Mouse (Mus musculus): ENCODE data around the gene Vmn2r84. TPM values are rescaled to one million over a fixed set of nuclear protein-coding genes. Genes with fewer than 3 reads are reported as not detected.

Vmn2r84 gene
- polyA plus RNA-seq (2015; fragmentation: Nextera tagmentation; extraction: Ambion mirVana), result 0.01 and 0.03 TPM in 2 replicates

GRCm38 (mm10) chr10:130394232-130394631 is at the start of gene Vmn2r84:
Gene Vmn2r84 (minus strand): TSS chr10:130394332.

DNA sequence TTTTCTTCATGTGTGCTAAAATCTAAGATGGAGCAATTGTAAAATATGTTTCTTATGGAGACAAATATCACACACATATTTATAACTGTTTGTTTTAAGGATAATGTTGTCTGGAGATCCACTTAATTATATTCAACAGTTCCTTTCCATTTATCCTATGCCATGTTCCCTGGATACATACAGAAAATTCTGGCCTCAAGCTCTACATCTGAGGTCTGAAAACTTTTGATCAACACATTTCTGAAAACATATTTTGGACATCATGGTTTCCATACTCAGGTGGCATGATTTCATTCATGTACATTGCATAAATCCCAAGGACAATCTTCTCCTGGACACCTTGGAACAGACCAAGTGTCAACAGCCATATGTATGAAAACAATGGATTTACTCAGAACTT is 35.5 kb upstream of the Vmn2r84 start, which contains the start of gene Vmn2r85:
Vmn2r85 (minus strand) TSS at position 101 of the 400 bp plus-strand sequence.

Other genes with a start within 250 kb of the Vmn2r84 start
- gene Olfr825, start 227.6 kb downstream of the Vmn2r84 start, polyA plus RNA-seq (2015; fragmentation: Nextera tagmentation; extraction: Ambion mirVana), result not detected in 2 replicates
- not detected in 2 replicates for gene Olfr826, start 210.1 kb downstream of the Vmn2r84 start, polyA plus RNA-seq (2015; fragmentation: Nextera tagmentation; extraction: Ambion mirVana)
- gene Olfr827, start 179.9 kb downstream of the Vmn2r84 start, polyA plus RNA-seq (2015; fragmentation: Nextera tagmentation; extraction: Ambion mirVana), result not detected in 2 replicates
- 0.12 and 0.22 TPM in 2 replicates for gene Neurod4, start 114.1 kb downstream of the Vmn2r84 start, polyA plus RNA-seq (2015; fragmentation: Nextera tagmentation; extraction: Ambion mirVana)
- gene Tespa1, start 71.5 kb downstream of the Vmn2r84 start, polyA plus RNA-seq (2015; fragmentation: Nextera tagmentation; extraction: Ambion mirVana), result not detected in 2 replicates
- gene Vmn2r85, start 35.4 kb upstream of the Vmn2r84 start, polyA plus RNA-seq (2015; fragmentation: Nextera tagmentation; extraction: Ambion mirVana), result 0.06 TPM in 1 of 2 replicates, not detected in the other
- gene Vmn2r86, start 61.7 kb upstream of the Vmn2r84 start, polyA plus RNA-seq (2015; fragmentation: Nextera tagmentation; extraction: Ambion mirVana), result 0.03 and 0.04 TPM in 2 replicates
- gene Vmn2r87, start 103.1 kb upstream of the Vmn2r84 start, polyA plus RNA-seq (2015; fragmentation: Nextera tagmentation; extraction: Ambion mirVana), result 0.14 and 0.17 TPM in 2 replicates

Measured in neural tube, postnatal 0 days (tissue).